Mouse (Mus musculus) small intestine, adult 2 months (tissue): ENCODE measurements around the gene Klhl2. TPM values are rescaled to one million over a fixed set of nuclear protein-coding genes. Genes with fewer than 3 reads are reported as not detected.

Experiments used
- H3K27ac ChIP-seq: fragments of 200-500 bp; 2 replicates; pipeline ENCODE4 v1.5.1; 2012; ENCODE audit warnings: low read depth, low read length, control low read depth, inconsistent platforms; ENCODE audit not compliant: insufficient read depth
- H3K27me3 ChIP-seq: fragments of 200-500 bp; 2 replicates; pipeline ENCODE4 v1.6.1; 2012; ENCODE audit warnings: mild to moderate bottlenecking, moderate library complexity, low read length, inconsistent platforms; ENCODE audit not compliant: control insufficient read depth, insufficient read depth
- H3K36me3 ChIP-seq: fragments of 200-500 bp; 2 replicates; pipeline ENCODE4 v1.6.1; 2012; ENCODE audit warnings: mild to moderate bottlenecking, low read length, control low read depth, inconsistent platforms; ENCODE audit not compliant: control insufficient read depth, insufficient read depth
- H3K4me1 ChIP-seq: fragments of 200-500 bp; 2 replicates; pipeline ENCODE4 v1.6.1; 2012; ENCODE audit warnings: low read length, inconsistent platforms, mixed read lengths; ENCODE audit not compliant: control insufficient read depth, insufficient read depth, insufficient read length
- H3K4me3 ChIP-seq: fragments of 200-500 bp; 2 replicates; pipeline ENCODE4 v1.5.1; 2012; ENCODE audit warnings: low read depth, mild to moderate bottlenecking, control low read depth, inconsistent platforms, low read length, moderate library complexity
- CTCF ChIP-seq: fragments of 200-500 bp; IDR thresholded peaks from 2 replicates; pipeline ENCODE4 v1.5.1; 2012; ENCODE audit warnings: low read depth, mild to moderate bottlenecking, control low read depth, inconsistent platforms, low read length, moderate library complexity, mixed read lengths; ENCODE audit not compliant: insufficient replicate concordance, insufficient read length; ENCODE audit errors: extremely low read depth
- POLR2A ChIP-seq: fragments of 200-500 bp; IDR thresholded peaks from 2 replicates; pipeline ENCODE4 v1.6.1; 2012; ENCODE audit warnings: low read depth, mild to moderate bottlenecking, control low read depth, inconsistent platforms, low read length, moderate library complexity
- WGBS: fragments of 180-500 bp; shearing (Covaris S2); methylation state at CpG from one replicate; pipeline ENCODE4 v1.1.7; 2018; 5-methylcytosine and 5-hydroxymethylcytosine counted together
- polyA plus RNA-seq: library from polyadenylated mRNA; depleted of rRNA; stranded (reverse); fragments of >200 nt; gene quantifications from 2 replicates; pipeline ENCODE4 v1.2.3, GENCODE M21; 2012

The Klhl2 gene
- polyA plus RNA-seq, 1 experiment: 6.0 TPM

GRCm38 (mm10) chr8:64774136-64774535 is 75.7 kb downstream of the Klhl2 start:
- H3K27me3 ChIP-seq: no peaks in the 10 kb centered on the region
- 97% methylated on average over 6 of the region's 6 CpGs for WGBS
- 0 out of 2 replicates have a peak, but pooled peaks cover 1% of the 10 kb centered on the region for H3K36me3 ChIP-seq
- no peaks in the 10 kb centered on the region for H3K4me1 ChIP-seq
- H3K27ac ChIP-seq: no peak overlapping the region
- no peak overlapping the region for H3K4me3 ChIP-seq
- TF ChIP-seq POLR2A: no peak
- TF ChIP-seq CTCF: no peak

- Histone ChIP-seq H3K4me1 (no peaks in the 10 kb centered on the region), H3K36me3 (0 out of 2 replicates have a peak, but pooled peaks cover 1% of the 10 kb centered on the region), H3K27me3 (no peaks in the 10 kb centered on the region), H3K4me3 (no peak overlapping the region), H3K27ac (no peak overlapping the region)
- WGBS: 85% methylated on average over 7 of the region's 7 CpGs
- TF ChIP-seq POLR2A (no peak), CTCF (no peak)
Observed at GRCm38 (mm10) chr8:64770814-64771213, 79.0 kb downstream of the Klhl2 start.

GRCm38 (mm10) chr8:64769586-64769985 is 80.2 kb downstream of the Klhl2 start:
- no peak for TF ChIP-seq POLR2A
- no peak for TF ChIP-seq CTCF
- no peak overlapping the region for H3K27ac ChIP-seq
- no peak overlapping the region for H3K4me3 ChIP-seq
- 83% methylated on average over 7 of the region's 7 CpGs for WGBS
- H3K4me1 ChIP-seq: no peaks in the 10 kb centered on the region
- H3K36me3 ChIP-seq: 0 out of 2 replicates have a peak, but pooled peaks cover 1% of the 10 kb centered on the region
- H3K27me3 ChIP-seq: no peaks in the 10 kb centered on the region

- no peak for TF ChIP-seq CTCF
- Histone ChIP-seq H3K4me3 (no peak overlapping the region), H3K36me3 (no peaks in the 10 kb centered on the region), H3K27me3 (no peaks in the 10 kb centered on the region), H3K27ac (no peak overlapping the region), H3K4me1 (no peaks in the 10 kb centered on the region)
- 83% methylated on average over 9 of the region's 9 CpGs for WGBS
Observed at GRCm38 (mm10) chr8:64768645-64769044, 81.2 kb downstream of the Klhl2 start.

GRCm38 (mm10) chr8:64767047-64767446 is 82.8 kb downstream of the Klhl2 start:
- no peaks in the 10 kb centered on the region; the same call in 1 of the 2 replicates for H3K36me3 ChIP-seq
- H3K27ac ChIP-seq: no peak overlapping the region
- TF ChIP-seq POLR2A (no peak), CTCF (no peak)
- 92% methylated on average over 9 of the region's 9 CpGs for WGBS
- no peaks in the 10 kb centered on the region for H3K27me3 ChIP-seq
- H3K4me3 ChIP-seq: no peak overlapping the region
- H3K4me1 ChIP-seq: no peaks in the 10 kb centered on the region

GRCm38 (mm10) chr8:64764075-64764474 is 85.7 kb downstream of the Klhl2 start:
- WGBS: 70% methylated on average over 9 of the region's 9 CpGs
- no peaks in the 10 kb centered on the region for H3K27me3 ChIP-seq
- no peak overlapping the region for H3K4me3 ChIP-seq
- H3K36me3 ChIP-seq: no peaks in the 10 kb centered on the region; the same call in 1 of the 2 replicates
- no peaks in the 10 kb centered on the region for H3K4me1 ChIP-seq
- no peak for TF ChIP-seq CTCF
- TF ChIP-seq POLR2A: no peak
- no peak overlapping the region for H3K27ac ChIP-seq

- H3K4me3 ChIP-seq: no peak overlapping the region
- 90% methylated on average over 1 of the region's 1 CpGs for WGBS
- no peak overlapping the region for H3K27ac ChIP-seq
- peaks cover 5% of the 10 kb centered on the region; the same call in 1 of the 2 replicates for H3K36me3 ChIP-seq
- no peaks in the 10 kb centered on the region for H3K4me1 ChIP-seq
- H3K27me3 ChIP-seq: no peaks in the 10 kb centered on the region
- TF ChIP-seq POLR2A: no peak
- no peak for TF ChIP-seq CTCF
Observed at GRCm38 (mm10) chr8:64762751-64763150, 87.1 kb downstream of the Klhl2 start.
